Mouse (Mus musculus) 3T3-L1 (cell line): ENCODE data around the gene Zfp804b.
"Not testable (repeated sequence)": the region's sequence is repeated elsewhere in the genome, so short reads cannot be mapped to it uniquely, and the experiment has no call there.

Experiments
- DNase-seq: peaks from one replicate; pipeline ENCODE4 v3.0.0-alpha.2; 2015; ENCODE audit warnings: low read depth, low spot score

Gene Zfp804b

DNA sequence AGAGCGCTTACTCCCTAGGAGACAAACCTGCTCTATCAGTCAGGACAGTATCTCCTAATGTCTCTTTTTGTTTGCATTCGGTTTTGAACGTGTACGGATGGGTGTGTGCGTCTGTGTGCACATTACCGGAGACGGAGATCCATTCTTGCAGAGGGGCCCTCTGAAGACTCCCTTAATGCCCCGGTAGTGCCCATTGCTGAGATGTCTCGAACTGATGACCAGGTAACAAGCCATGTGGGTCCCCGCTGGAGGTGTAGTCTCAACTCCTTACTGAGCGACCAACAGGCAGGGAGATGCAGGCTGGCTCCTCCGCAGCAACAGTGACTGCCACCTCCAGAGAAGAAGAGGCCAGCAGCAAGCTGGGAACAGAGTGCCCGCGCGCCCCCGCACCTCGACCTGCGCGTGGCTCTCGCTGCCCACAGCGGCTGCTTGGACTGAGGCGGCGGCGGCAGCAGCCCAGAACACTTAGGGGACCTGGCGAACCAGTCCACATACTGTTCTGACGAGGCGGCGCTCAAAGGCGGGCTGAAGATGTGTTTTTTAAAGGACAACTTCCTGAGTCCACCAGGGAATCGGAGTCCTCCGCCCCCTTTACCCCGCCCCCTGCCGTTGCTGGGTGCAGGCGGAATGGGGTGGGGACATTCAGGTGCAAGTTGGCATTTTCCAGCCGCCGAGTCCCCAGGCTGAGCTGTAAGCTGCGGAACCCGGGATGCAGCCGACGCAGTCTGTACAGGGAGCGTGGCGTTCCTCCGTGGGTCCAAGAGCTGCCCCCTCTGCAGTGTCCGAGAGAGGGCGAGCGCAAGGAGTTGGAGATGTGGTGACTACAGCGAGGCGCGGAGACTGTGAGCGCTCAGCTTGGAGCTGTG, at the start of gene Zfp804b:
Gene Zfp804b (minus strand): TSS at position 612 of the 866 bp plus-strand sequence.
- no peak for DNase-seq

DNA sequence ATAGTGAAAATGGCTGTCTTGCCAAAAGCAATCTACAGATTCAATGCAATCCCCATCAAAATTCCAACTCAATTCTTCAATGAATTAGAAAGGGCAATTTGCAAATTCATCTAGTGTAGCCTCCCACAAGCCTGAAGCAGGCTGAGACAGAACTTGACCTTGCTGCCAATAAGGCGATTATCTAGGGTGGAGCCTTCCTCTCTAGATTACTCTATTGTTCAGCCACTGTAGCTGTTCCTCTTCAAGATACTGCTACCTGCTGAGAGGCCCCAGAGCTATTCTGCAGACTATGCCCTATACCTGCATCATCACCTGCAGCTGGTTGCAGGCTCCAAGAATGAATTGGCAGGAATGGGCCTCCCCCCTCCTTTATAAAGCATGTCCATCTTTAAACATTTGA, 20.1 kb upstream of the Zfp804b start:
- not testable (repeated sequence) for DNase-seq

DNA sequence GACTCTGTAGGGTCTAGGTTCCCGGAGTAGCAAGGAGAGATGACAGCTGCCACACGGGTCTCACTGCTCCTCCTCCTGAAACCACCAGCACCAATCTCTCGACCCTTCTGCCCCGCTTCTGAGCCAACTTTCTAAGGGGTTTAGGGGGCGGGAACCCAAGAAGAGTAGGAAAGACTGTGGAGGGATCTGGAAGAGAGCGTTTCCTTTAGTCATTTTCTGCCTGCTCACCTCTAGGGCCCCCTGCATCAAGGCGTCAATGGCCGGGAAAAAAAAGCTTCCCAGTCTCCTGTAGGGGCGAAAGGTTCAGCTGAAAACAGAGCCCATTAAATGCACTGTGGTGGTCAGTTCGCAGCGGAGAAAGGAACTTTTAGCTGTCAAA, 444 bp upstream of the Zfp804b start:
- DNase-seq = no peak

DNA sequence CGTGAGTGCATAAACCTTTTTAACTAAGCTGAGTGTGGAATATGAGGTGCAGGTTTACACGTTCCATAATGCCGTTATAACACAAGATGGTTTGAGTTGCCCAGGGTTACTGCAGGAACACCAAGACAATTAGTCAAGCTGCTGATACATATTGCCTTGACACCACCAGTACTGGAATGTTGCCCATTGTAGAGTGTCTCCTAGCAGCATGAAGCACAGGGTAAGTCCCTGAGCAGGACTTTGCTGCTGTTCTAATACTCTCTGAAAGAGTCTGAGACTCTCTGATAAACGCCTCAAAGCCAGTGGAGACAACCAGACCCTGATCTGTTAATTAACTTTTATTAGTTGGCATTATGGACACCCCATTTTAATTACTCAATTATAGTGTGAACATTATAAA, 19.0 kb downstream of the Zfp804b start:
- DNase-seq = no peak

DNA sequence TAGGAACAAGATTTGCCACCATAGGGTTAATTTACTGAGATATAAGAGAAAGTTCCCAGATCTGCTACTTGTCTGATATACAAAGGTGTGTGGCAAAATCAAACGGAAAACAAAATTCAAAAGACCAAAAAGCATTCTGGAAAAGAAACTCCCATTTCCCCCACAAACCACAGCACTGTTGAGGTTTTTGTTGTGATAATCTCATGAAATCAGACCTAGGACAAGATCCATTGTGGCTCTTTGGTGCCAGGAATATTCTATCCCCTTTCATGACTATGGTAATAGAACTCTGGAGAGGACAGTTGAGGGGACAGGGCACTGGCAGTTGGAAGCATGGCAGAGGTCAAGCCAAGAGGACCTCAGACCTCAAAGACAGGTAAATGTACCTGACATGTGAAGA, 40.7 kb downstream of the Zfp804b start, which contains the start of gene Tex47:
Gene Tex47 (plus strand): TSS at position 301 of the 400 bp plus-strand sequence.
- DNase-seq = no peak

DNA sequence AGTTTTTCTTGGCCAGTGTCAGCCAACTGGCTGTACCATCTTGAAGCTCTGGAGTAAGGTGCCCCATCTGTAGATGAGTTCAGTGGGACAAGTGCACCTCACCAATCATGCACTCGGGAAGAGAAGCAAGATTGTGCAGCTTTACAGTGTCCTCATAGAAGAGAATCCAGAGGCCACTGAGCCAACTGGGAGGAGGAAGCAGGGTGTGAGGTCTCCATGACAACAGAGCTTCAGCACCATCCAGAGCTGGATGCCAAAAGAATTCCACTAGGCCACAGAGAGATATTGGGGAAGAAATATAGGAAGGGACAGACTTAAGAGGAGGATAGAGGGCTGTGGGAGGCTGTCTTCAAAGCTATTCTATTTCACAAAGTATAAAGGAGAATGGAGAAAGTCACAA, 41.6 kb downstream of the Zfp804b start:
- DNase-seq = no peak

DNA sequence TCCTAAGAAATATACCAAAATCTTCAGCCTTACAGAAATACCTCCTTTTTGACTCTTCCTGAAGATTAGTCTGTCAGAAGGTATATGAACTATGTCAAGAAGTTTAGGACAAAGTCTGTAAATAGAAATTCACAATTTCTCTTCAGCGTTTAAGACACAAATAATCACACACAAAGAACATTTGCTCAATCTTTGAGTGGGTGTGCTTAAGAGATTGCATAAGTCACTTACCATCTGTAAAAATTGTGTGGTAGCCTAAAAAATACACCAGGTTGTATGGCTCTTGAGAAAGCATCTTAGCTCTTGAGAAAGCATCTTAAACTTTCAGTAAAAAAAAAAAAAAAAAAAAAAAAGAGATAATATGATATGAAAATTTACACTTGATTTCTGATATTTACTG, 60.2 kb downstream of the Zfp804b start:
- DNase-seq = no peak

DNA sequence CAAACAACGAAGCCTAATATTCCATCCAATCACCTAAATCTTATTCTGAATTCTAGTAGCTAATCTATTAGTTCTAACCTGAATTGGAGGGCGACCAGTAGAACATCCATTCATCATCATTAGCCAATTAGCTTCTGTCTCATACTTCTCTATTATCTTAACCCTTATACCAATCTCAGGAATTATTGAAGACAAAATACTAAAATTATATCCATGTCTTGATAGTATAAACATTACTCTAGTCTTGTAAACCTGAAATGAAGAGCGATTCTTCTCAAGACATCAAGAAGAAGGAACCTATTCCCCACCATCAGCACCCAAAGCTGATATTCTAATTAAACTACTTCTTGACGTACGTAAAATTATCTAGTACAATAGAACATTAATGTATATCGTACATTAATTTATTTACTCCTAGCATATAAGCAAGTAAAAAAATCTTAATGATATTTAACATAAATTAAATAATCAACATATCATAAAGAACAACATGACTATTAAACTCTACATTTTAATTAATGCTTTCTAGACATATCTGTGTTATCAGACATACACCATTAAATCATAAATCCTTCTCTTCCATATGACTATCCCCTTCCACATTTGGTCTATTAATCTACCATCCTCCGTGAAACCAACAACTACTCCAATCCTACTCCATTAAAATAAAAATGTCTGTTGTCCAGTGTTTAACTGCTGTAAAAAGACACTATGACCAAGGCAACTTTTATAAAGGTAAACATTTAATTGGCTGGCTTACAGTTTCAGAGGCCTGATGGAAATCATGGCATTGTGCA, 67.7 kb downstream of the Zfp804b start:
- DNase-seq = peak; percentile 16

DNA sequence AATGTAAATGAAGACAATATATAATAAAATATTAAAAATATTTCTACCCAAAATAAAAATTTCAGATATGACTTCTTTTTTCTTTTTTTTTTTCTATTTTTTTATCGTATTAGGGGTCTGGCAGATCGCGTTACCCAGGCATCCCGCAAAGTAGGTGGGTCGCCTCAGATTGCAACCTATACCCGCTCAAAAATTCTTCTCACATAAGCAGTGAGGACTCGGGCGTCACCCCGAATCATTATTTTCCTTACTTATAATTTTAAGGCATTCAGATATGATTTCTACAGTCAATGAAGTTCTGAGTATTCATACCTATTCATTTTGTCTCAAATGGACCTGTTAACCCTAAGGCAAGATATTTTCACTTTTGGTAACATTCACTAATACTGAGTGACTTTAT, 167.0 kb downstream of the Zfp804b start:
- no peak for DNase-seq

DNA sequence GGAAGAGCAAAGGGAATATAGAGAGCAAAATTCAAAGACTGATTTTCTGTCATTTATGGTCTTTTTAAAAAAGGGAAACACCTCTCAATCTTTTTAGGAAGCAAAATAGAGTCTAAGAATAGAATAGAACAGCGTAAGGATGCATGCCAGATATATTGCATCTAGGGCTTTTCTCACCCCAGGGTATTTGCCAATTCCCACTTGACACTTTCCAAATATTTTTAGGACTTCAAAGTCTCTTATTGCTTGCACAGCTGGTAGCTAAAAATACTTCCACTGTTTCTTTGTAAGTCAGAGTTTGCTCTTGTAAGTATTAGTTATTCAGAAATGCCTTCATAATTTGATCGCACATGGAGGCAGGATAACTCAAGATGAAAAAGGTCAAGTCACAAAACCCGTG, 204.9 kb downstream of the Zfp804b start:
- no peak for DNase-seq

DNA sequence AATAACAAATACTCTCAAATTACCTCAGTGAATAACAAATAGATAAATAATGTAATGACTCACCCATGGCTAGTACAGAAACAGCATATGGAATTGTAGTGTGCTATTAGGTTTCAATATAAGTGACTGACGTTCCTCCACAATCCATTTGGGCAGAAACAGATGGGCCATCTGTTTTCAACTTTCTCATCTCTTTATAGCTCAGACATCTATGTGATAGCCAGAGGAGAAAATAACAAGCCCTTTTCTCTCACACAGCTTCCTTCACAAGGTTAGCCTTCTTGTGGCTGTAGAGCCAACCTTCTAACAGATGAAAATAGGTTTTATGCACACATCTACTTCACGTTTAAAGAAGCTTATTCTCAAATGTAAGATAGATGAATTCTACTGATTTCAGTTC, 242.2 kb downstream of the Zfp804b start:
- DNase-seq = no peak

DNA sequence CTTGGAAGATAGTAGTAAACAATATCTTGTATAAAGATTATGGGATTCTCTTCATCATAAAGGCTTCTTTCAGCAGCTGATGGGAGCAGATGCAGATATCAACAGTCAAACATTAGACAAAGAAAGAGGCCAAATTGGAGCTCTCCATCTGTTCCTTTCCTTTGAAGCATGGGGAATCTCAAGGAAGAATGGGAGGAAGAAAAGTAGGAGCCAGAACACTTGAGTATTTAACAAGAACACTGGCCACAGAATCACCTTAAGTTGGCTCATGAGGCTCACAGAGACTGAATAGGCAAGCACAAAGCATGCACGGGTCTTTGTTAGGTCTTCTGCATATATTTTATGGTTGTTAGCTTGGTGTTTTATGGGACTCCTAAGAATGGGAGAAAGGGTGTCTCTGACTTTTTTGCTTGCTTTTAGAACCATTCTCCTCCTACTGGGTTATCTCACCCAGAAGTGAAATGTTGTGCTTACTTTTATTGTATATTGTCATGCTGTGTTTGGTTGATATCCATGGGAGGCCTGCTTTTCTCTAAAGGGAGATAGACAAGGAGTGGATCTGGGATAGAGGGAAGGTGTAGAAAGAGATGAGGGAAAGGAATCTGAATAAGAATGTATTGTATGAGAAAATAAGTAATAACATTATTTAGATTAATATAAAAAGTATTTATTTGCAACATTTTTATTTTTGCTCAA, 270.5 kb downstream of the Zfp804b start:
- DNase-seq = no peak

DNA sequence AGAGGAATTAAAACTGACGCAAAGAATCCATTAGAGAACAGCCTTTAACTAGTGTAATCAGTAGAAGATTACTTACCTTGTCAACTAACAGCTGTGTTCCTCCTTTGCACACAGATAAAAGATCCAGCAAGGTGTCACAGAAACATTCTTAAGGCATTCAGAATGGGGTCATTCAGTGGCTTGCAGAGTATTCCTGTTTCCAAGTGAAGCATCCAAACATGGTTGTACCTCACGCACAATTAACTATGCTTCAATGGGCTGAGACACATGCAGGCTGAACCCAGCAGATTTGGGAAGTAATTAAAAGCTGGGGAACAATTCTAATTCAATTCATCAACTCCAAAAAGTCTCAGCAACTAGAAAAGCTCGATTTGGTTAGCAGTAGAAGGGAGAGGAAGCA, 337.1 kb downstream of the Zfp804b start:
- no peak for DNase-seq

DNA sequence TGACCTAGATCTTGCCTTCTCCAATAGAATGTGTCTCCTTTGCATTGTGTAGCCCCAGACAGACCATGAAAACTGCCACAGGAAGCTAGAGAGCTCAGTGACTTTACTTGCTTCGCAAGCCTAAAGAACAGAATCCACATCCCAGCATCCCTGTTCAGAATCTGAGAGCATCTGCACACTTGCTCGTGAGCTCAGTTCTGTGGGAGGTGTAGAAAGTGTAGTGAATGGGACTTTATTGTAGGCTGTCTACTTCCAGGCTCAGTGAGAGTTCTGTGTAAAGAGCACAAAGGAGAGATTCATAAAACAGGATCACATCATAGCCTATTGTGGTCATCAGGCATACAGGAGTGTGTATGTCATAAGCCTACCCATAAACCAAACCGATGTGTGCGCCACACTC, 360.6 kb downstream of the Zfp804b start:
- no peak for DNase-seq

DNA sequence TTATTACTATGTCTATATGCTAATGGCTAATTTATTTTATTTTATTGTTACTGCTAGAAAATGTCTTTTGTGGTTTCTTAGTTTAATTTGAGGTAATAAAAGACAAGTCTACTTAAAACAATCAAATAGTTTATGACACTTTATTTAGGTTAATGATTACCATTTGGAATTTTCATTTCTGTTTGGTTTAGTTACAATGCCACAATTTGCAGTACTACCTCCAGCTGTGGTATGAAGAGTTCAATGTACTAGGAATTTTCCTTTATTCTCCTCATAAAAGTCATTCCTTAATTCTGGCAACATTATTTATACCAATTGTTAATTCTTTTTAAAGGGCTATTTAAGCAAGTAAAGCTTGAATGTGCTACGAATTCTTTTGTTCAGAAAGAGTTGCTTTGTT, 409.7 kb downstream of the Zfp804b start:
- DNase-seq = no peak

DNA sequence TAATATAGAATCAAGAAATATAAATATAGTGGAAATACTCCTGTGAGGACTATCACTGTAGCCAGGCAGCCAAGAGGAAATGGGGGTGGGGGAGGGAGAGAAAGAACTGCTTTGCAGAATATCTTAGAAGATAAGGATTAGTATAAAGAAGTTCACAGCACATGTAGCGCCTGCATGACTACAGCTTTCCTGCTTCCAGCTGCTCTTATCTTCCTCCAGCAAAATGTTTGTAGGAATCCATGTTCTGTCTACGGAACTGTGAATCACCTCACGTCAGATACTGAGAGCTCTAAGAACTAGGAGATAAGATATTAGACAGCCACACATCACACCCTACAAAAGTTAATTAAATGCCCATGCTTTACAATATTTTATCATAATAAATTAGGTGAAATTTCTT, 433.3 kb downstream of the Zfp804b start:
- no peak for DNase-seq

DNA sequence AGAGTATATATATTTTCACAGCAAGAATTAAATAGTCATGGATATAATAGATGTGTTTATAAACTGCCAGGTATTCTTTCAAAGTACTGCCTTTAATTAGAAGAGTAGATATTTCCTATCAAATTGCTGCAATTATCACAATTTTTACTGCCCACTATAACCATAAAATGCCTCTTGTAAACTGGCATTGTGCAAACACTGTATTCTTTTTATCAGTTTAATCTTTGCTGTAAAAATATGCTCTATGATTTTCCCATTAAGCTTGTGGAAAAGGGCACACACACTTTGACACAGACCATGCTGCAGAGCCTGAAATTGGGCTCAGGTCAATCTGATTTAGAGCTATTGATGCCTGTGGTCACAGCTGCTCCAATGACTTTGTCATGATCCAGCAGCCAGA, 463.2 kb downstream of the Zfp804b start:
- no peak for DNase-seq

DNA sequence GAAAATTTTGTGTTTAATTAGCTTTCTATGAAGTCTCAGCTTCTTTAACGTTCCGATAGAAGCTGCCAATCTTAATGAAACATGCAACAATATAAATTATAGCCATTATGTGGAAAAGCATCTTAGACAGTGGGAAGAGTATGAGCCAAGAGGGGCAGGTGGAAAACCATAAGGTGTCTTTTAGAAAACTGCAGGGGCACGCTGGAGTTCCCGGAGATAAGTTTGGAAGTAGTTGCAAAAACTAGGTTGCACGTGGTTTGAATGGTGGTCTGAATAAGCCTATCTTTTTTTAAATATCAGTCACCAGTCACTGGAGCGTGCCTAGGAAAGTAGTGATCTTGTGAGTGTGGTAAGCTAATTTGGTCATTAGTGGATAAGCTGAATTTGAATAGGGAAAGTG, 473.0 kb downstream of the Zfp804b start:
- no peak for DNase-seq

DNA sequence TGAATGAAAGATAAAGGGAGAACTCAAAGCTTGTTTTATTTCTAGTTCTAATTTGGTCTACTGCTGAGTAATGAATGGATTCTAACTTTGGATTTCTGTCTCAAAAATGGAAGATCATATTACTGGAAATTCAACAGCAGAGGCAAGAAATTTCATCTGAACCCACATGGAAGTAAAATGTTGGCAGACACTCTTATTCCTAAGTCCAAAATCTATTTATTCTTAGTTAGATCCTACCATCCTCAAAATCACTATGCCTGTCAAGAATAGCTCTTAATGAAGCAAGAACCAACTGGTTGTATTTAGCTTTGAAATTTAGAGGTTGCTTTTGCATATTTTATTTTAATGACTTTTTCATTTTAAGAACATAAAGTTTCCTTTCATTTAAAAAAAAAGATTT, 473.6 kb downstream of the Zfp804b start:
- DNase-seq = no peak

DNA sequence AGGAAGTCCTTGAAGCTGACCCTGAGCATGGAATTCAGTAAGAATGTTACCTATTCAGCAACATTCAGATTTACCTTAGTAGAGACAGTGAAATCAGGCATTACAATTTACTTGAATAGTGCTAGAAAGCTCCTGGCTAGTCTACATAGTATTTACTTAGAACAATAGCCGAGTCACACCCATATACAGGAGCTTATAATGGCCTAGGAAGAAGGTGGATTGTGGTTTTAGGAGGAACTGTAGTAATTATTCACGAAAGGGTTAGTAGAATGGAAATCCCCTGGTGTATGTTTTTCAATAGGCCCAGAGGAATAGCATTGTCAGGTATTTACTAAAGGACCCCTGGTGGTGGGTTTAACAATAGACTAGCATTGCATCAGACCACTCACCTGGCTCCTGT, 549.2 kb downstream of the Zfp804b start:
- DNase-seq = no peak

DNA sequence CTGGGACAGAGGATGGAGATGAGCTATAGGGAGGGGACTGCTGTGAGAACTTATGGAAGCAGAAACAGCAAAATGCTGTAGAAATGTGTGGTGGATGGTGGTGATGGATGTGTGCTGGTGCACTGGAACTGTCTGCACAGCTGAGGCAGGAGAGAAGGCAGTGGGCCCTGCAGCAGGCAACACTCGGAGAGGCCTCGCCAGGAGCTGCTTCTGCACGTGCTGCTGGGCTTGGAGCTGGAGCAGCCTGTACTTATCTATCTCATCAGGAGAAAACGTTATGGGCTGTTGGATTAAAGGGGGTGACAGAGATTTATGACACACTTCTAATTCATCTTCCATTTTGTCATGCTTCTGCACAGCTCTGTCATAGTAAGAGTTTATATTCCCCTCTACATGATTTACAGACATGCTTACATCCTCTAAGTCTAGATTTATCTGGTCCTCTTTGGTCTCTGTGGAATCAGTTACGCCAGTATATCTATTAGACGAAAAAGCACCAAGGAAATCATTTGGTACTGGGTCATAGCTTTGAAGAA, 575.1 kb downstream of the Zfp804b start:
- DNase-seq = no peak
